Mouse (Mus musculus): ENCODE results near the gene Rtf1.
"Not testable (repeated sequence)": the region's sequence is repeated elsewhere in the genome, so short reads cannot be mapped to it uniquely, and the experiment has no call there.

The Rtf1 gene

GRCm38 (mm10) chr2:119674525-119675214 is at the start of gene Rtf1:
Rtf1 (plus strand) TSS chr2:119675068.
- DNase-seq = peak; percentile 92

- DNase-seq = no peak
Observed at GRCm38 (mm10) chr2:119636781-119637180, 38.1 kb upstream of the Rtf1 start.

GRCm38 (mm10) chr2:119641214-119641912 is 33.5 kb upstream of the Rtf1 start:
- no peak for DNase-seq

- no peak for DNase-seq
Observed at GRCm38 (mm10) chr2:119644254-119644653, 30.6 kb upstream of the Rtf1 start.

GRCm38 (mm10) chr2:119662220-119663182 is 12.4 kb upstream of the Rtf1 start, which contains the start of gene Ndufaf1:
Ndufaf1 (minus strand) TSS chr2:119662827.
- DNase-seq = peak; percentile 69

- DNase-seq = not testable (repeated sequence)
Observed at GRCm38 (mm10) chr2:119665744-119666143, 9.1 kb upstream of the Rtf1 start.

GRCm38 (mm10) chr2:119669010-119669409 is 5.9 kb upstream of the Rtf1 start:
- no peak for DNase-seq

- no peak for DNase-seq
Observed at GRCm38 (mm10) chr2:119675215-119675784, 432 bp downstream of the Rtf1 start.

GRCm38 (mm10) chr2:119675831-119676230 is 963 bp downstream of the Rtf1 start:
- no peak for DNase-seq

- DNase-seq = no peak
Observed at GRCm38 (mm10) chr2:119683706-119684105, 8.8 kb downstream of the Rtf1 start.

GRCm38 (mm10) chr2:119692003-119692701 is 17.3 kb downstream of the Rtf1 start:
- no peak for DNase-seq

GRCm38 (mm10) chr2:119694826-119695225 is 20.0 kb downstream of the Rtf1 start:
- DNase-seq = no peak

GRCm38 (mm10) chr2:119696111-119696510 is 21.2 kb downstream of the Rtf1 start:
- DNase-seq = no peak

- no peak for DNase-seq
Observed at GRCm38 (mm10) chr2:119698472-119698871, 23.6 kb downstream of the Rtf1 start.

- no peak for DNase-seq
Observed at GRCm38 (mm10) chr2:119699962-119700361, 25.1 kb downstream of the Rtf1 start.

- peak; percentile 84 for DNase-seq
Observed at GRCm38 (mm10) chr2:119703171-119703570, 28.3 kb downstream of the Rtf1 start.

GRCm38 (mm10) chr2:119707676-119708075 is 32.8 kb downstream of the Rtf1 start:
- no peak for DNase-seq

GRCm38 (mm10) chr2:119710011-119710410 is 35.1 kb downstream of the Rtf1 start:
- DNase-seq = no peak

- DNase-seq = not testable (repeated sequence)
Observed at GRCm38 (mm10) chr2:119715868-119716267, 41.0 kb downstream of the Rtf1 start.

- peak; percentile 70 for DNase-seq
Observed at GRCm38 (mm10) chr2:119721070-119721469, 46.2 kb downstream of the Rtf1 start.

GRCm38 (mm10) chr2:119727762-119728416 is 53.0 kb downstream of the Rtf1 start:
- no peak for DNase-seq

- DNase-seq = no peak
Observed at GRCm38 (mm10) chr2:119730735-119731134, 55.9 kb downstream of the Rtf1 start.
